Mouse (Mus musculus) heart, embryonic 10.5 days (tissue): ENCODE measurements at regions not wholly inside any gene's neighbourhood (a gene's known extent, or its start where the extent isn't known, plus 50 kb on each side); places are given as distances from the start of the nearest gene placed in this dataset.

Experiments
- DNase-seq: peaks from one replicate; pipeline ENCODE4 v3.0.0-alpha.2; 2017; ENCODE audit warnings: low spot score
- H3K27ac ChIP-seq: fragments of 300-500 bp; sonication (generic); 2 replicates; pipeline ENCODE4 v1.5.1; 2016; ENCODE audit warnings: mild to moderate bottlenecking
- H3K27me3 ChIP-seq: fragments of 300-500 bp; sonication (generic); 2 replicates; pipeline ENCODE4 v1.6.1; 2016; ENCODE audit warnings: mild to moderate bottlenecking; ENCODE audit not compliant: poor library complexity, insufficient read depth, severe bottlenecking
- H3K36me3 ChIP-seq: fragments of 300-500 bp; sonication (generic); 2 replicates; pipeline ENCODE4 v1.6.1; 2016; ENCODE audit warnings: mild to moderate bottlenecking, moderate library complexity
- H3K4me1 ChIP-seq: fragments of 300-500 bp; sonication (generic); 2 replicates; pipeline ENCODE4 v1.6.1; 2016; ENCODE audit warnings: mild to moderate bottlenecking
- H3K4me3 ChIP-seq: fragments of 300-500 bp; sonication (generic); 2 replicates; pipeline ENCODE4 v1.5.1; 2016; ENCODE audit warnings: mild to moderate bottlenecking, moderate library complexity
- H3K9me3 ChIP-seq: fragments of 300-500 bp; sonication (generic); 2 replicates; pipeline ENCODE4 v1.6.1; 2016; ENCODE audit warnings: mild to moderate bottlenecking, moderate library complexity
- WGBS: fragments of 180-500 bp; shearing (Covaris S2); methylation state at CpG from one replicate; pipeline ENCODE4 v1.1.7; 2016; 5-methylcytosine and 5-hydroxymethylcytosine counted together

GRCm38 (mm10) chr15:13455560-13456219 lies 282.2 kb upstream of the Cdh6 start:
- no peak overlapping the region for H3K27ac ChIP-seq
- no peaks in the 10 kb centered on the region for H3K36me3 ChIP-seq
- 83% methylated on average over 8 of the region's 8 CpGs for WGBS
- no peak for DNase-seq
- no peaks in the 10 kb centered on the region for H3K27me3 ChIP-seq
- no peaks in the 10 kb centered on the region for H3K9me3 ChIP-seq
- no peaks in the 10 kb centered on the region for H3K4me1 ChIP-seq
- no peak overlapping the region for H3K4me3 ChIP-seq

- Histone ChIP-seq H3K9me3 (no peaks in the 10 kb centered on the region), H3K36me3 (no peaks in the 10 kb centered on the region), H3K4me1 (no peaks in the 10 kb centered on the region), H3K27ac (no peak overlapping the region), H3K4me3 (no peak overlapping the region), H3K27me3 (no peaks in the 10 kb centered on the region)
- DNase-seq = no peak
- 86% methylated on average over 5 of the region's 5 CpGs for WGBS
These were observed 276.9 kb upstream of the Cdh6 start for GRCm38 (mm10) chr15:13450385-13450784.

GRCm38 (mm10) chr15:13434608-13435007 lies 261.1 kb upstream of the Cdh6 start:
- H3K27me3 ChIP-seq = no peaks in the 10 kb centered on the region
- no peaks in the 10 kb centered on the region for H3K9me3 ChIP-seq
- H3K4me1 ChIP-seq = no peaks in the 10 kb centered on the region
- DNase-seq = no peak
- H3K36me3 ChIP-seq = no peaks in the 10 kb centered on the region
- no peak overlapping the region for H3K4me3 ChIP-seq
- H3K27ac ChIP-seq = no peak overlapping the region
- 67% methylated on average over 1 of the region's 1 CpGs for WGBS

GRCm38 (mm10) chr15:13432971-13433370 lies 259.5 kb upstream of the Cdh6 start:
- WGBS = 77% methylated on average over 2 of the region's 2 CpGs
- Histone ChIP-seq H3K9me3 (no peaks in the 10 kb centered on the region), H3K4me3 (no peak overlapping the region), H3K4me1 (no peaks in the 10 kb centered on the region), H3K27me3 (no peaks in the 10 kb centered on the region), H3K27ac (no peak overlapping the region), H3K36me3 (no peaks in the 10 kb centered on the region)
- DNase-seq = no peak

GRCm38 (mm10) chr15:13419616-13420015 lies 246.1 kb upstream of the Cdh6 start:
- Histone ChIP-seq H3K4me3 (no peak overlapping the region), H3K27ac (no peak overlapping the region), H3K36me3 (no peaks in the 10 kb centered on the region), H3K27me3 (no peaks in the 10 kb centered on the region), H3K9me3 (no peaks in the 10 kb centered on the region), H3K4me1 (peaks cover 5% of the 10 kb centered on the region; the same call in 1 of the 2 replicates)
- WGBS = 17% methylated on average over 3 of the region's 3 CpGs
- no peak for DNase-seq

GRCm38 (mm10) chr15:13410065-13410688 lies 236.7 kb upstream of the Cdh6 start:
- Histone ChIP-seq H3K4me1 (no peaks in the 10 kb centered on the region), H3K27ac (peak overlapping the region; percentile 6; the same call in 1 of the 2 replicates), H3K36me3 (no peaks in the 10 kb centered on the region), H3K27me3 (no peaks in the 10 kb centered on the region), H3K4me3 (no peak overlapping the region), H3K9me3 (no peaks in the 10 kb centered on the region)
- DNase-seq = no peak
- 57% methylated on average over 11 of the region's 11 CpGs for WGBS

- H3K27ac ChIP-seq = no peak overlapping the region
- DNase-seq = no peak
- H3K4me3 ChIP-seq = no peak overlapping the region
- H3K36me3 ChIP-seq = no peaks in the 10 kb centered on the region
- H3K27me3 ChIP-seq = no peaks in the 10 kb centered on the region
- 74% methylated on average over 6 of the region's 6 CpGs for WGBS
- no peaks in the 10 kb centered on the region for H3K9me3 ChIP-seq
- H3K4me1 ChIP-seq = no peaks in the 10 kb centered on the region
These were observed 219.7 kb upstream of the Cdh6 start for GRCm38 (mm10) chr15:13393155-13393554.

GRCm38 (mm10) chr15:13391331-13391730 lies 217.9 kb upstream of the Cdh6 start:
- H3K4me3 ChIP-seq = no peak overlapping the region
- H3K27ac ChIP-seq = no peak overlapping the region
- no peaks in the 10 kb centered on the region for H3K4me1 ChIP-seq
- no peaks in the 10 kb centered on the region for H3K36me3 ChIP-seq
- DNase-seq = no peak
- no peaks in the 10 kb centered on the region for H3K9me3 ChIP-seq
- 77% methylated on average over 4 of the region's 4 CpGs for WGBS
- no peaks in the 10 kb centered on the region for H3K27me3 ChIP-seq

- 45% methylated on average over 6 of the region's 6 CpGs for WGBS
- H3K4me1 ChIP-seq = no peaks in the 10 kb centered on the region
- H3K4me3 ChIP-seq = no peak overlapping the region
- H3K27ac ChIP-seq = no peak overlapping the region
- 0 out of 2 replicates have a peak, but pooled peaks cover 2% of the 10 kb centered on the region for H3K36me3 ChIP-seq
- H3K27me3 ChIP-seq = no peaks in the 10 kb centered on the region
- DNase-seq = no peak
- peaks cover 2% of the 10 kb centered on the region; the same call in 1 of the 2 replicates for H3K9me3 ChIP-seq
These were observed 211.3 kb upstream of the Cdh6 start for GRCm38 (mm10) chr15:13384815-13385214.

- no peak for DNase-seq
- Histone ChIP-seq H3K9me3 (no peaks in the 10 kb centered on the region), H3K27me3 (no peaks in the 10 kb centered on the region), H3K4me1 (no peaks in the 10 kb centered on the region), H3K4me3 (no peak overlapping the region), H3K36me3 (no peaks in the 10 kb centered on the region), H3K27ac (no peak overlapping the region)
- 69% methylated on average over 3 of the region's 3 CpGs for WGBS
These were observed 202.1 kb upstream of the Cdh6 start for GRCm38 (mm10) chr15:13375590-13375989.

- H3K27ac ChIP-seq = no peak overlapping the region
- peaks cover 12% of the 10 kb centered on the region for H3K4me1 ChIP-seq
- DNase-seq = no peak
- WGBS = 72% methylated on average over 5 of the region's 5 CpGs
- H3K36me3 ChIP-seq = no peaks in the 10 kb centered on the region
- no peaks in the 10 kb centered on the region for H3K27me3 ChIP-seq
- H3K4me3 ChIP-seq = no peak overlapping the region
- H3K9me3 ChIP-seq = no peaks in the 10 kb centered on the region
These were observed 195.3 kb upstream of the Cdh6 start for GRCm38 (mm10) chr15:13368799-13369198.

- Histone ChIP-seq H3K4me3 (no peak overlapping the region), H3K4me1 (peaks cover 12% of the 10 kb centered on the region), H3K36me3 (no peaks in the 10 kb centered on the region), H3K27me3 (no peaks in the 10 kb centered on the region), H3K9me3 (no peaks in the 10 kb centered on the region), H3K27ac (no peak overlapping the region)
- 52% methylated on average over 16 of the region's 16 CpGs for WGBS
- no peak for DNase-seq
These were observed 193.9 kb upstream of the Cdh6 start for GRCm38 (mm10) chr15:13367291-13367954.

GRCm38 (mm10) chr15:13366606-13367005 lies 193.1 kb upstream of the Cdh6 start:
- Histone ChIP-seq H3K27me3 (no peaks in the 10 kb centered on the region), H3K4me3 (no peak overlapping the region), H3K4me1 (peaks cover 12% of the 10 kb centered on the region), H3K27ac (no peak overlapping the region), H3K36me3 (no peaks in the 10 kb centered on the region), H3K9me3 (no peaks in the 10 kb centered on the region)
- DNase-seq = no peak
- WGBS = 29% methylated on average over 4 of the region's 4 CpGs
